Mouse (Mus musculus): ENCODE results near the gene Ccdc126. TPM values are rescaled to one million over a fixed set of nuclear protein-coding genes. Genes with fewer than 3 reads are reported as not detected.

The Ccdc126 gene
- total RNA-seq, 2 experiments from 2014 or later: 2.3 to 2.5 TPM

DNA sequence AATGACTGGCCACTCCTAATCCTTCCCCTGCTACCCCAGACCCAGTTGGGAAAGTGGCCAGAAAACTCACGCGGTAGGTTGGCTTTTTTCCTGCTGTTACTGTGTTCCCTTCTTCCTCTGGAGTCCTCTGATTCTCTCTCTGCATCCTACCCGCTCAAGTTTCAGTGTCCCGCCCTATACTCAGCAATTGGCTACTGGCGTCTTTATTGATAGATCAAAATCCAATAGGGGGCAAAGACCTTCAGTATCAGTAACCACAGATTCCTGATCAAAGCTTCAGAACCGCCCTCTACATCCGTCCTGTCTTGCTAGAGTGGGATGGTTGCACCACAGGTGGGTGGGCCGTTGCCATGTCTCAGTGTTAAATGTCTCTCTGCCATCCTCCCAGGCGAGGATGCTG lies 19.5 kb downstream of the Ccdc126 start:
- intact Hi-C loops (cut with DNase I; ENCODE audit: low total_unique reads): no loop called here
- DNase-seq: no peak

DNA sequence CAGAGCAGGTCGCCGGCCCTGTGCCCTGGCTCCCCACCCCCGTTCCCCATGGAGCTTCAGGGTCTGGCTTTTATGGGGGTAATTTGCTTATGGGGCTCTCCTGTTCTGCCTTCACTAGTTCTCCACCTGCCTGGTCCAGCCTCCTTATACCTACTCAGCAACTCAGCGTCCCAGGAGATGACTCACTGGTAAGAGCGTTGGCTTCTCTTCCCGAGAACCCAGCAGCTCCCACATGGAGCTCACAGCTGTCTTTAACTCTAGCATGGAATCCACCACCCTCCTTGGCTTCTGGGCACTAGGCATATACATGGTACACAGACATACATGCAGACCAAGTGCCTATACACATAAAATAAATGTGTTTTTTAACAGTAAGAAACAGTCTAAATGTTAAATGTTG lies 20.1 kb downstream of the Ccdc126 start:
- intact Hi-C loops (cut with DNase I; ENCODE audit: low total_unique reads): no loop called here
- no peak for DNase-seq

DNA sequence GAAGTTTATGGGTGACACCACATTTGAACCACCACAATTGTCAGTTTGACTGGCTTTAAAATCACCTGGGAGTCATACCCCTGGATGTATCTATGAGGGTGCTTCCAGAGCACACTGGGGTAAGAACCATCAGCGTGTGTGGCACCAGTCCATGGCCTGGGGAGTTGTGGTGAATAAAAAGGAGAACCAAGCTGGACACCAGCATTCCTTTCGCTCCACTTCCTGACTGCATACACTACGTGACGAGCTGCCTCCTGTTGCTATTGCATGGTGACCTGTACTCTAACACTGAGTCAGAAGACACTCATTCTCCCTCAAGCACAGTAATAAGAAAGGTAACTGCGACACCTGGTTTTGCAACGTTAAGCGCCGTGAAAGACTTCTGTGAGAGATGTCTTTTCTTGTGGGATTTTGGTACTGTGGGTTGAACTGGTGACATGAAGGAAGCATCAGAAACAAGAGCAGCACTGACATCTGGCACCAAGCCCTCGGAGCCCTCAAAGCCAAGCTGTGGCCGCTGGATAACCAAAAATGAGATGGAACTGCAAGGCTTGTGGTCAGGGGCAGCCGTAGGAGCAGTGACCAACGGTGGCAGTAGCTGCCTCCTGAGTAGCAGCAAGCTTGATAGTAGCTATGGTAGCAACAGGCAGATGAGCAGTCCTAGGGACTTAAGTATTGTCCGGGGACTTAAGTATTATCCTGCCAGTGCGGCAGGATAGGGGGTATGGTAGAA lies 24.8 kb downstream of the Ccdc126 start:
- intact Hi-C loops (cut with DNase I; ENCODE audit: low total_unique reads): no loop called here
- no peak for DNase-seq

DNA sequence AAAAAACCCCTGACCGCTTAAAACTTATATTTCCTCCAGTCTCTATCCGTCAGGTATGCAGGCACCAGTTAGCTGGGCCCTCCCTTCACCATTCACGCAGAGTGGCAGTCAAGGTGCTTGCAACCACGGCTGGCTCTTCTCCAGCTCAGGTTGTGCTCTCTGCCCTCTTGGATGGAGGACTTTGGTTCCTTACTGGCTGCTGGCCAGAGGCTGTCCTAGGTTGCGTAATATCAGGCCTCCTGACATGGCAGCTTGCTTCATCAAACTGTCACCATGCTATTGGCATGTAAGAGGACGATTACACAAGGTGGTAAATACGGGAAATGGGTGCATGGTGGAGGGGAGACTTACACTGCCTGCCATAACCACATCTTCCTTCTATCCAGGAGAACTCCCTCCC lies 30.8 kb downstream of the Ccdc126 start:
- intact Hi-C loops (cut with DNase I; ENCODE audit: low total_unique reads): no loop called here
- DNase-seq: no peak

DNA sequence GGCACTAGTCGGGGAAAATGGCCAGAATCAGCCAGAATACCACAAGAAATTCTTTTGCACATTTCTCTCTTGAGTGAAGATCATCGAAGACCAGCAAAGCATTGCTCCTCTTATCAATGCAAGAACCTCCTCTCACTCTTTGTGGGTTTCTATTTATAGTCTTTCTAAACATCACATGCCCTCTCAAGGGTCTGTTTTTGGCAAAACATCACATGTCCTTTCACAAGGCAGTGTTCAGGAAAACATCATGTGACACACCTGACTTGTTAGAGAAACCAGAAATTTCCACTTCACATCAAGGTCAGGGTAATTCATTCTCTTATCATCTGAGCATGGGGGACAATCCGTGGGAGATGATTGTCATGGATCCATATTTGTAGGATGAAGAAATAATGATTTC lies 35.5 kb downstream of the Ccdc126 start:
- intact Hi-C loops (cut with DNase I; ENCODE audit: low total_unique reads): no loop called here
- no peak for DNase-seq

DNA sequence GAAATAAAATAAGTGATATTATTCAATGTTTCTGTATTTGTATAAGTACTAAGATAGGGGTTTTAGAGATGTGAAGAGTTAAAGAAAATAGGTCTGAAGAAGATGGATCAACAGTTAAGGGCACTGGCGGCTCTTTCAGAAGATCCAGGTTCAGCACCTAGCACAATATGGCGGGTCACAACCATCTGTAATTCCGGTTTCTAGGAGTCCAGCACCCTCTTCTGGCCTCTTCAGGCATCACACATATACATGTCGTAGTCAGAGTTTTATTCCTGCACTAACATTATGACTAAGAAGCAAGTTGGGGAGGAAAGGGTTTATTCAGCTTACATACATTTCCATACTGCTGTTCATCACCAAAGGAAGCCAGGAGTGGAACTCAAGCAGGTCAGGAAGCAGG lies 36.1 kb downstream of the Ccdc126 start:
- intact Hi-C loops (cut with DNase I; ENCODE audit: low total_unique reads): no loop called here
- no peak for DNase-seq

DNA sequence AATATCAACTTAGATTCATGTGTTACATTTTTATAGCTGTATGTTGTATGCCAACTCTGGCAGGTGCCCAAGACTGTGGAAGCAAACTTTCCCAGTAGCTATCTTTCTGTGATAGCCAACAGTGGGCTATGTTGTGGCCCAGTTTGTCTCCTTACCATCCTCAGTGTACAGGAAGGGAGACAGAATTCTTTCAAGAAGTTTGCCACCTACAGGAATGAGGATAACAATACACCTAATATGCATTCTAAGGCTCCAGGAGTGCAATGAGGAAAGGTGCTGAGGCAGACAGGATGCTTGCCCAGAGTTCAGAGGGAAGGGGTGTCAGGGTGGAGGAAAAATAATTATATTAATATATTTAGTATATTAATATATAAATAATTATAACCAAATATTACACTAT lies 41.3 kb downstream of the Ccdc126 start:
- DNase-seq: no peak
- intact Hi-C loops (cut with DNase I; ENCODE audit: low total_unique reads): no loop called here

DNA sequence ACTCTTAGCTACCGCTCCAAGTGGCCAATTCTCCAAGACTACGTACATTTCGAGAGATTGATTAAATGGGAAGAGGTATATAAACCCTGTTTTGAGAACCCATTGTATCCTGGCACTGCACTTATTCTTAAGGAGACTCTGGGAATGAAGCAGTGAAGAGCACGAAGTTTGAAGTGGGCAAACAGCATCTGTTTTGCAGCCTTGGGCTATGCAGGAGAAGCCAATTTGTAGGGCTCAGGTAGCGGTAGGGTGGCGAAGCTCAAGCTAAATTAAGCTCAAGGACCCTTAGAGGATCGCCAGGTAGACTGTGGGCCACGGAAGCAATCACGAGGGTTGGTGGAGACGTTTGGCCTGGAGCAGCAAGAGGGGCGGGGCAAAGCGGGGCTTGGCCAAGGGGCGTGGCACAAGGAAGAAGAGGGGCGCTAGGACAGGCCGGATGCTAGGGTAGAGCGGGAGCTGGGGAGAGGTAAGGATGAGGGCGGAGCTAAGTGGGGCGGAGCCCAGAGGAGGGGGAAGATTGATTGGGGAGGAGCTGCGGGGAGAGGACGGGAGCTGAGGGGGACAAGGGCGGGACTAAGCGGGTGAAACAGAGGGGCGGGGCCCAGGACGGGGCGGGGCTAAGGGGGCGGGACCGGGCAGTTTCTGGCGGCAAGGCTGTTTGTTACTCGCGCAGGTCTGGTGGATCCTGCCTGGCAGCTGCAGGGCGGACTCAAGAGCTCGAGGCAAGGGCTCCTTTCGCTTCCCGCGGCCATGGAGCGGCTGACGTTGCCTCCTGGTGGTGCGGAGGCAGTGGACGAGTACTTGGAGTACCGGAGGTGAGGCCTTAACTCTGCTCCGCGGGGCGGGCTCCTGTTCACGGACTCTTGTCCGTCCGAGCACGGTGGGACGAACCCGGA lies 48.3 kb downstream of the Ccdc126 start, which contains the start of gene Fam221a:
Fam221a (plus strand) TSS at position 581 of the 896 bp plus-strand sequence.
- intact Hi-C loops (cut with DNase I; ENCODE audit: low total_unique reads): no loop called here
- DNase-seq: peak; percentile 73

DNA sequence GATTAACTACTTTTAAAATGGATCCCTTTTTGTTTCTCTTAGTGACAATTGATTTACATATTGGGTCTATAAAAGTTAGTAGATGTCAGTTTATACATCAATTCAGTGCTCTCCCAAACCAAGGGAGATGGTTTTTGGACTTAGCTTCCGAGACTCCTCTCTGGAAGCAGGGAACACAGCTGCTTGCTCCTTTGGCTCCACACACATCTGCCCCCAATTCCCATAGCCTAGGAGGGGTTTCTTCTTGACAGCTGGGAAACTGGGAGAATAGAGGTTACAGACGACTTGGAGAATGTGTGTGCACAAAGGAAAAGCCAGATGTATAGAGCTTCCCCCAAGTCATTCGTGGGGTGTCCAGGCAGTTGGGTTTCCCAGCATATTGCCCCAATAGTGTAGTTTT lies 49.1 kb downstream of the Ccdc126 start:
- intact Hi-C loops (cut with DNase I; ENCODE audit: low total_unique reads): no loop called here
- DNase-seq: no peak

DNA sequence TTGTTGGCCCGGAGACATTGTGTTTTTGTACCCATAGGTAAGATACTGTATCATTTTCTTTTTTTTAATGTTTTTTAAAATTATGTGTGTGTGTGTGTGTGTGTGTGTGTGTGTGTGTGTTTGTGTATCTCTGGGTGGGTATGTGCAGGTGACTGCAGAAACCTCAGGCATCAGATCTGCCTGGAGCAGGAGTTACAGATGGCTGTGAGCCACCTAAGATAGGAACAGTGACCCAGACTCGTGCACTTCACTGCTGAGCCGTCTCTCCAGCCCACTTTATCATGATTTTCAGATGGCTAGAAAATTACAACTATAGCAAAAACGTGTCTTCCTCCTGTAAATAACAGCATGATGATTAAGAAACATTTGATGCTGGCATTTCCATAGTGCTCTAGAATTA lies 53.6 kb downstream of the Ccdc126 start:
- no peak for DNase-seq
- intact Hi-C loops (cut with DNase I; ENCODE audit: low total_unique reads): no loop called here

DNA sequence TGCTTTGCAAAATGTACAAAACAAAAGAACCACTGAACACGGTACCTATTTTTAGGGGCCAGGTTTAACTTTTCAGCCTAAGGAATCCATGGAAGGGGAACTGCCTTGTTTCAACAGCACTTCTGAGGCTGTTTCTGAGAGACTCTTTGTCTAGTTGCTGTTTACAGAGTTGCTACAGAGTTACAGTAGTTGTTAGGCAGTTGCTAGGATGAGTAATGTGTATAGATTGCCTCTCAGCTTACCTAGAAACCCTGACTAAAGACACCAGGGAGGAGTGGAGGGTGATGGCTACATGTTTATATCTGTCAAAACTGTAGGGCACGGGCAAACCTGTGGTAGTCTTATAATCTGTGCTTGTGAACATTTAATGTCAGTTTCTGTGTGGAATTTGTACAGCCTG lies 54.9 kb downstream of the Ccdc126 start:
- DNase-seq: no peak
- intact Hi-C loops (cut with DNase I; ENCODE audit: low total_unique reads): no loop called here

DNA sequence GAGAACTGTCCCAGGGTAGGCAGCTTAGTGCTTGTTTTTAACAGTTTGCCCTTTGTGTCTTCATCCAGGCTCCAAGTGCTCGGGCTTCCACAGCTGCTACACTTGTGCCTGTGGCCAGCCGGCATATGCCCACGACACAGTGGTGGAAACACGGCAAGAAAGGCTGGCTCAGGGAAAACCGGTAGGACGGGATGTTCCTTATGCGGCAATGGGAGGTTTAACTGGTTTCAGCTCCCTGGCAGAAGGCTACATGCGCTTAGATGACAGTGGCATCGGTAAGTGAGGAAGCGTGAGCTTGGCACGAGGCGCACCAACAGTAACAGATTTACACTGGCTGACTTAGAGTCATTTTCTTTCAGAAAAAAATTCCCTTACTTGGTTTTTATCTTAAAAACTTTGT lies 59.3 kb downstream of the Ccdc126 start:
- intact Hi-C loops (cut with DNase I; ENCODE audit: low total_unique reads): no loop called here
- no peak for DNase-seq

Other genes with a start within 250 kb of the Ccdc126 start
- gene Malsu1, start 245.5 kb upstream of the Ccdc126 start, total RNA-seq (2021): 10 to 100 TPM; 39.1 to 40.3 TPM
- 1 to 10 TPM in 1 of 2 experiments, under 1 TPM in 1; 0.86 to 1.1 TPM for gene Igf2bp3, start 104.3 kb upstream of the Ccdc126 start, total RNA-seq (2021)
- gene Tra2a, start 55.2 kb upstream of the Ccdc126 start, total RNA-seq (2021): 10 to 100 TPM; 15.8 to 18.1 TPM
- 1 to 10 TPM in 1 of 2 experiments, under 1 TPM in 1; 0.95 to 1.2 TPM for gene Fam221a, start 48.5 kb downstream of the Ccdc126 start, total RNA-seq (2021)
- under 1 TPM; 0.16 to 0.23 TPM for gene Stk31, start 76.3 kb downstream of the Ccdc126 start, total RNA-seq (2021)

Data from gastrocnemius, postnatal 14 days (tissue).